Mouse (Mus musculus) heart, adult 8-10 months (tissue): ENCODE measurements around the gene Tmx2. TPM values are rescaled to one million over a fixed set of nuclear protein-coding genes. Genes with fewer than 3 reads are reported as not detected.

ENCODE experiments used
- DNase-seq: peaks from one replicate; pipeline ENCODE4 v3.0.0; 2022; ENCODE audit warnings: low spot score
- total RNA-seq, 4 experiments: library from RNA; stranded (reverse); gene quantifications; 2 replicates each; pipeline ENCODE4 v1.2.4; 2022

Gene Tmx2
- total RNA-seq, 4 experiments from 2014 or later, result 95.0 to 143 (median 120) TPM

GRCm38 (mm10) chr2:84638428-84639220 lies 40.3 kb downstream of the Tmx2 start:
- DNase-seq, result peak; percentile 84

GRCm38 (mm10) chr2:84637452-84638165 lies 41.3 kb downstream of the Tmx2 start:
- no peak for DNase-seq

- DNase-seq, result peak; percentile 73
Measured at GRCm38 (mm10) chr2:84636231-84636741, 42.7 kb downstream of the Tmx2 start.

- peak; percentile 96 for DNase-seq
Measured at GRCm38 (mm10) chr2:84635611-84636010, 43.3 kb downstream of the Tmx2 start.

GRCm38 (mm10) chr2:84634934-84635482 lies 43.9 kb downstream of the Tmx2 start:
- DNase-seq, result no peak

- no peak for DNase-seq
Measured at GRCm38 (mm10) chr2:84634006-84634405, 44.9 kb downstream of the Tmx2 start.

GRCm38 (mm10) chr2:84632999-84633398 lies 45.9 kb downstream of the Tmx2 start:
- no peak for DNase-seq

- DNase-seq, result no peak
Measured at GRCm38 (mm10) chr2:84632001-84632400, 46.9 kb downstream of the Tmx2 start.

- DNase-seq, result no peak
Measured at GRCm38 (mm10) chr2:84627036-84627435, 51.9 kb downstream of the Tmx2 start.

GRCm38 (mm10) chr2:84626366-84626975 lies 52.5 kb downstream of the Tmx2 start:
- no peak for DNase-seq

- no peak for DNase-seq
Measured at GRCm38 (mm10) chr2:84624201-84624600, 54.7 kb downstream of the Tmx2 start.

GRCm38 (mm10) chr2:84623428-84624119 lies 55.4 kb downstream of the Tmx2 start:
- no peak for DNase-seq

GRCm38 (mm10) chr2:84622668-84623067 lies 56.3 kb downstream of the Tmx2 start:
- DNase-seq, result no peak

Other genes with a start within 250 kb of the Tmx2 start
- 10 to 100 TPM; 39.5 to 67.3 (median 48.9) TPM for gene Tfpi, start 202.4 kb downstream of the Tmx2 start, total RNA-seq
- gene Ctnnd1, start 28.4 kb downstream of the Tmx2 start, total RNA-seq, result 10 to 100 TPM; 47.1 to 62.3 (median 51.3) TPM
- gene Btbd18, start 20.1 kb downstream of the Tmx2 start, total RNA-seq, result not detected
- 10 to 100 TPM; 24.0 to 25.9 (median 24.0) TPM for gene Selenoh, start 8.4 kb downstream of the Tmx2 start, total RNA-seq
- 1 to 10 TPM; 2.7 to 9.6 (median 4.9) TPM for gene Gm28635, start 1.1 kb downstream of the Tmx2 start, total RNA-seq
- gene Med19, start 738 bp downstream of the Tmx2 start, total RNA-seq, result 10 to 100 TPM; 11.5 to 13.4 (median 12.8) TPM
- gene Zdhhc5, start 36.0 kb upstream of the Tmx2 start, total RNA-seq, result 10 to 100 TPM; 59.4 to 67.2 (median 63.7) TPM
- gene Clp1, start 48.2 kb upstream of the Tmx2 start, total RNA-seq, result 1 to 10 TPM; 4.0 to 6.5 (median 4.6) TPM
- under 1 TPM; 0.46 to 0.84 (median 0.50) TPM for gene Ypel4, start 54.9 kb upstream of the Tmx2 start, total RNA-seq
- gene Gm19426, start 64.5 kb upstream of the Tmx2 start, total RNA-seq, result 1 to 10 TPM; 1.2 to 1.8 (median 1.4) TPM
- gene Serping1, start 96.3 kb upstream of the Tmx2 start, total RNA-seq, result 10 to 100 TPM; 58.4 to 76.5 (median 69.2) TPM
- 10 to 100 TPM; 11.8 to 37.6 (median 13.6) TPM for gene Ube2l6, start 119.7 kb upstream of the Tmx2 start, total RNA-seq
- under 1 TPM in 2 of 4 experiments, not detected in 2; 0.14 to 0.16 TPM for gene Smtnl1, start 143.5 kb upstream of the Tmx2 start, total RNA-seq
- gene Timm10, start 147.9 kb upstream of the Tmx2 start, total RNA-seq, result 100 to 1,000 TPM; 119 to 134 (median 122) TPM
- 1 to 10 TPM; 1.6 to 2.8 (median 2.2) TPM for gene Slc43a1, start 159.7 kb upstream of the Tmx2 start, total RNA-seq
- gene Rtn4rl2, start 207.6 kb upstream of the Tmx2 start, total RNA-seq, result 1 to 10 TPM; 1.6 to 3.9 (median 2.3) TPM